Comparison of ENCODE assay signal across 9 mouse cellular contexts in the genomic region with DNA sequence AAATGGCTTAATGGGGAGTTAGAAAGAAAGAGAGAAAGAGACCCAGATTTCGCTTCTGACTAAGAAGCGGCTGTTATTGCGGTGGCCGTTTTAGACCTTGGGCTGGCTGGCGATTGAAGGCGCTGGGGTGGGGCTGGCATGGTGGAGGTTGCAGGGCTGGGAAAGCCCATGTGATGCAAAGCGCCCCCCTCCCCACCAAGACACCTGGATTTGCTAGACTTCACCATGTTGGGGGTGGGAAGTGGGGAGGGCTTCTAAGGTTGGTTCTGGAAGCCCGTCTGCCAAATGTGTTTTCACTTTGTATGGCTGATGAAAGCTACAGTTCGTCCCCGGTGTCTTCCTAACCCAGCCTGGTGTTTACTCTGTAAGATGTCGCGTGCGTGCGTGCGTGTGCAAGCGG. TPM values are rescaled to one million over a fixed set of nuclear protein-coding genes. Genes with fewer than 3 reads are reported as not detected.
DNase-seq lines count a peak whose midpoint lies in the region; ATAC-seq lines count a peak whose summit lies in the region.
"Had no signal": no experiment of that assay in that cellular context is flagged by ENCODE, and none has a peak within 500 bp of the region (broad histone marks: within the 10 kb centered on the region; RNA-seq: fewer than 3 reads in every experiment).

No protein-coding gene starts in this region.

- 0 out of 2 replicates have a peak overlapping the region, but pooled peaks have one; percentile 25 for H3K9ac ChIP-seq in heart, embryonic 15.5 days
- H3K9ac ChIP-seq in forebrain, embryonic 15.5 days (replicated peaks): peak overlapping the region; percentile 50
- H3K9ac ChIP-seq in midbrain, embryonic 12.5 days (replicated peaks): peak overlapping the region; percentile 64

- H3K4me2 ChIP-seq in heart, embryonic 15.5 days: peak overlapping the region; percentile 83
- peak overlapping the region; percentile 87 for H3K4me2 ChIP-seq in forebrain, embryonic 15.5 days (replicated peaks)
- peak overlapping the region; percentile 89 for H3K4me2 ChIP-seq in midbrain, embryonic 12.5 days (replicated peaks)

- ATAC-seq in heart, embryonic 15.5 days (replicated peaks; ENCODE audit: insufficient number of reproducible peaks, insufficient read depth, low FRiP score, low read depth): no peak
- no peak for ATAC-seq in forebrain, embryonic 15.5 days (replicated peaks)
- no peak for ATAC-seq in midbrain, embryonic 12.5 days (ENCODE audit: low FRiP score, low read depth)
- no peak for ATAC-seq in monocyte, adult 5-6 weeks (replicated peaks; ENCODE audit: insufficient number of reproducible peaks, low FRiP score, low TSS enrichment, poor library complexity, severe bottlenecking)

- no peaks in the 10 kb centered on the region for H3K36me3 ChIP-seq in heart, embryonic 15.5 days
- H3K36me3 ChIP-seq in forebrain, embryonic 15.5 days: no peaks in the 10 kb centered on the region
- H3K36me3 ChIP-seq in midbrain, embryonic 12.5 days: no peaks in the 10 kb centered on the region

- H3K4me1 ChIP-seq in heart, embryonic 15.5 days (replicated peaks): peaks cover 24% of the 10 kb centered on the region
- H3K4me1 ChIP-seq in forebrain, embryonic 15.5 days: peaks cover 29% of the 10 kb centered on the region
- H3K4me1 ChIP-seq in midbrain, embryonic 12.5 days: peaks cover 27% of the 10 kb centered on the region

- peaks cover 69% of the 10 kb centered on the region for H3K27me3 ChIP-seq in heart, embryonic 15.5 days
- peaks cover 31% of the 10 kb centered on the region for H3K27me3 ChIP-seq in forebrain, embryonic 15.5 days
- peaks cover 50% of the 10 kb centered on the region for H3K27me3 ChIP-seq in midbrain, embryonic 12.5 days

- no peak for DNase-seq in heart, postnatal 14 days
- peak; percentile 49 to 52 for DNase-seq in cerebellum, postnatal 10 days
- no peak for DNase-seq in urinary bladder, adult 18-20 months (ENCODE audit: low spot score in 2 of 2)
- no peak for DNase-seq in right cerebral cortex, adult 18-20 months

- WGBS in heart, embryonic 15.5 days: 1% methylated on average over 16 of the region's 16 CpGs
- WGBS in forebrain, embryonic 15.5 days: 2% methylated on average over 16 of the region's 16 CpGs
- WGBS in midbrain, embryonic 12.5 days: 2% methylated on average over 16 of the region's 16 CpGs

- H3K9me3 ChIP-seq in heart, embryonic 15.5 days (replicated peaks): no peaks in the 10 kb centered on the region
- H3K9me3 ChIP-seq in forebrain, embryonic 15.5 days: no peaks in the 10 kb centered on the region
- no peaks in the 10 kb centered on the region; the same call in 1 of the 2 replicates for H3K9me3 ChIP-seq in midbrain, embryonic 12.5 days

- peak overlapping the region; percentile 61 for H3K4me3 ChIP-seq in heart, embryonic 15.5 days
- H3K4me3 ChIP-seq in forebrain, embryonic 15.5 days: peak overlapping the region; percentile 61
- H3K4me3 ChIP-seq in midbrain, embryonic 12.5 days: peak overlapping the region; percentile 73
- H3K4me3 ChIP-seq: myocyte had no signal

- no peak overlapping the region for H3K27ac ChIP-seq in heart, embryonic 15.5 days
- H3K27ac ChIP-seq in forebrain, embryonic 15.5 days (replicated peaks): no peak overlapping the region
- no peak overlapping the region for H3K27ac ChIP-seq in midbrain, embryonic 12.5 days (replicated peaks)

- intact Hi-C loops in heart, postnatal 14 days (cut with DNase I): no loop called here

RNA-seq across cellular contexts. Expression of a gene that starts 1.6 kb away (rescaled TPM):
- 1.5 and 3.1 TPM in 2 replicates for polyA plus RNA-seq in heart, embryonic 15.5 days (2015; fragmentation: Nextera tagmentation; extraction: Ambion mirVana)
- total RNA-seq in heart, postnatal 14 days (2021): under 1 TPM; 0.17 to 0.33 TPM
- polyA plus RNA-seq in forebrain, embryonic 15.5 days (2015; fragmentation: Nextera tagmentation; extraction: Ambion mirVana): 6.3 and 7.5 TPM in 2 replicates
- 18.4 and 19.7 TPM in 2 replicates for polyA plus RNA-seq in midbrain, embryonic 12.5 days (2016; fragmentation: Nextera tagmentation; extraction: Ambion mirVana)
- not detected in 3 replicates for total RNA-seq in monocyte, adult 5-6 weeks (2017)
- polyA plus RNA-seq: myocyte had no signal

Comparison
In these comparisons a context has a peak if more than half of its experiments do, and no peak if none do; other contexts are left out.
1. DNase-seq: peak in cerebellum, postnatal 10 days (2 of 2); none in heart, postnatal 14 days (0 of 2), urinary bladder, adult 18-20 months (0 of 2) and right cerebral cortex, adult 18-20 months (single experiment).
2. Peak in every context shown above with its lines, with median percentiles within 50 percentile points of each other: H3K4me2 ChIP-seq, H3K4me3 ChIP-seq and H3K9ac ChIP-seq.